Mouse (Mus musculus) induced T-regulatory cell, adult 2 months (primary cell): ENCODE data around the gene Eif4enif1.
"Not testable (repeated sequence)": the region's sequence is repeated elsewhere in the genome, so short reads cannot be mapped to it uniquely, and the experiment has no call there.

Experiments
- DNase-seq: peaks from one replicate; pipeline ENCODE4 v3.0.0-alpha.2; 2012; ENCODE audit warnings: low read depth

The Eif4enif1 gene

DNA sequence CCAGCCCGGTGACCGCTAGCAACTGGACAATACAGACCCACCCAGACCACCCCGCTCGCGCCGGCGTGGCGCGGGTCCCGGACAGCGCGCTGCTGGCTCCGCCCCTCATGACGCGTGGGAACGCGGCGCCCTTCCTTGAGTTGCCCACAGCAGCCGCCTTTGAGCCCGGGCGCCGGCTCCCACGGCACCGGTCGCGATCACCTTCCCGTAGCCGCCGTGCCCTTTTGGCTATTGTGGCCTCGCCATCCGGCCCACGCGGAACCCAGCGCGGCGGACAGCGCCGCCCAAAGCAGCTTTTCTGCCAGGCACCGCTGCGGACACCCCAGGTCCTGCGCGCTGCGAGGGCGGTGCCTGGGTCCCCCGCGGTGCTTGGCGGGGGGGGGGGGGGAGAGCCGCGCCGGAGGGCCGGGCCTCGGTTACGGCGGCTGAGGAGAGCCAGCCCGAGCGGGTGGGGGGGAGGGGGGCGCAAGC is at the start of gene Eif4enif1:
Eif4enif1 (plus strand) TSS at position 162 of the 471 bp plus-strand sequence.
- peak; percentile 94 for DNase-seq

GRCm38 (mm10) chr11:3153666-3154397 is 48.4 kb upstream of the Eif4enif1 start:
- peak; percentile 43 for DNase-seq

- not testable (repeated sequence) for DNase-seq
These were observed 45.2 kb upstream of the Eif4enif1 start for GRCm38 (mm10) chr11:3156991-3157390.

DNA sequence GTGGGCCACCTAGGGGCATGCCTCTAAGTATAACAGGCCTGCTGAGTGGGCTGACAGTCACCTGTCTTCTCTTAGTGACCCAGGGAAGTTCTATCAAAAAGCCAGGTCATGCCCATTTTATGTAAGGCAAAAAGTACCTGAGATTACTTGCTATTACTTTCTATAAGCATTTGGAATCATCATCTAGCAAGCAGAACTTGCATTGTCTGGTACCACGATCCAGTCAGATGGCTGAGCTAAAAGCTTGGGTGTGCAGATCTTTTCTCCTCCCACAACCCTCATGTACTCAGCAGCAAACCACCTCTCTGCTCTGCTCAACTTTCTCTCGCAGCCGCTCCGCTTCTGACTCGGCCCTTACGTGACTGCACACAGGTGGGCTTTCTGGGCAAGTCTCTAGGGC is 44.2 kb upstream of the Eif4enif1 start:
- DNase-seq = peak; percentile 34

DNA sequence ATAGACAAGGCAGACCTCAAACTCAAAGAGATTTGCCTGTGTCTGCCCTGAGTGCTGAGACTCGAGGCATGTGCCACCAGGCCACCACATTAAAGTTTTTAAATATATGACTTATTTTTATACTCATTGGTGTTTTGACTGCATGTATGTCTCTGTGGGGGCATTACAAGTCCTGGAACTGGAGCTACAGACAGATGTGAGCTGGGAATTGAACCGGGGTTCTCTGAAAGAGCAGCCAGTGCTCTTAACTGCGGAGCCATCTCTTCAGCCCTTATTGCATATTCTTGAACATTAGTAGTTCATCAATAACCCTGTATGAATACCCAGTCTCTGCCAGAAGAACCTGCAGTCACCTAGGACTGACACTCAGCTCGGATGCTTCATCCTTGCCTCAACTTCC is 43.4 kb upstream of the Eif4enif1 start:
- DNase-seq = not testable (repeated sequence)

GRCm38 (mm10) chr11:3161370-3161769 is 40.8 kb upstream of the Eif4enif1 start:
- peak; percentile 35 for DNase-seq

- peak; percentile 22 for DNase-seq
These were observed 39.8 kb upstream of the Eif4enif1 start for GRCm38 (mm10) chr11:3162236-3162897.

DNA sequence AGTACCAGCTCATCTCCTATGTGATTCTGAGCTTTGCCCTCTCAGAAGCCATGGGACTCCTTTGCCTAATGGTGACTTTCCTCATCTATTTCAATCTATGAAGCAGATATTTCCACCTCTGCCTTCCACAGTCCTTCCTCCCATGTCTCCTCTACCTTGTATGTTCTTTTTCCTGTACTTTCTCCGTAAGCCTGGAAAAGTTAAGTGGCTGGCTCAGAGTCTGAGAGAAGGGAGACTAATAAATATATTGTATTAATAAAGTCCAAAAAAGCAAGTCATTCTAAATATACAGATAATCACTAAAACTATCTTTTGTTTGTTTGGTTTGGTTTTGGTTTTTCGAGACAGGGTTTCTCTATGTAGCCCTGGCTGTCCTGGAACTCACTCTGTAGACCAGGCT is 39.1 kb upstream of the Eif4enif1 start:
- peak; percentile 22 for DNase-seq

DNA sequence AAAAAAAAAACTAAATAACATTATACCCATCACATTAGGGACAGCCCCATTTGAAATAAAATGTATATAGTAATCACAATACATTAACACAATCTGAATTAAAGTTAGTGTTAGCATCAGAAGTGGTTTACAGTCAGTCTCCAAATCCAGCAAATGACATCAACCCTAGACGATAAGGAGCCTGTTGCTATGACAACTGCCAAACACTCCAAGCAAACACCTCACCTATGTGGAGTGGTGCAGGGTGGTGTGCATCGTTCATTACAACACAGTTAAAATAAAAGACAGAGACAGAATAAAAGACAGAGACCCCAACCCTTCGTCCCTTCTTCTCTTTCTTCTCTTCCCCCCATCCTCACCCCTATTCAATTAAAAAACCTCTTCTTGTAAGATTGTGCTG is 38.5 kb upstream of the Eif4enif1 start:
- DNase-seq = peak; percentile 38

DNA sequence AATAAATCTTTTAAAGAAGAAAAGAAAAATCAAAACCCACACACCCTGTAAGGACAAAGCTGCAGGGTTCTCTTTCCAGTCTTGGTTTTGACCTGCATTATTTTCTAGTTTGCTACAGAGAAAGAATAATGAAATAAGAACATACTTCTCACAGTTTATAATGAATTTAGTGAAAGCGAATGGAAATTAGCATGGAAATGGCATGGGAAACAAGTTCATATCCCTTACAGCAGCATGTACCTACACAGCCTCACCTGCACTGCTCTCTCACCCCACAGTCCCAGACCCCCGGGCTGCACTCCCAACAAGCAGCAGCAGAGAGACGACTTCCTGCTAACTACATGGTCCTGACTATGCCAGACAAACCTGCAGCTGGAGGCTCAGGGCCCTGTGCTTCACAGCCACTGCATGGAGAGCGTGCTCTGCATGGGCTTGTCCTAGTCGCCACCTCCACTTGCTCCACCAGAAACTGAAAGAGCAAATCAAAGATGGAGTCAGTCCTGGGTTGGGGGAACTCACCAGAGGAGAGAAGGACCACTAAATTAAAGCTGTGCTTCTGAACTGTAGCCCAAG is 36.9 kb upstream of the Eif4enif1 start:
- DNase-seq = peak; percentile 43

- not testable (repeated sequence) for DNase-seq
These were observed 35.9 kb upstream of the Eif4enif1 start for GRCm38 (mm10) chr11:3166321-3166720.

DNA sequence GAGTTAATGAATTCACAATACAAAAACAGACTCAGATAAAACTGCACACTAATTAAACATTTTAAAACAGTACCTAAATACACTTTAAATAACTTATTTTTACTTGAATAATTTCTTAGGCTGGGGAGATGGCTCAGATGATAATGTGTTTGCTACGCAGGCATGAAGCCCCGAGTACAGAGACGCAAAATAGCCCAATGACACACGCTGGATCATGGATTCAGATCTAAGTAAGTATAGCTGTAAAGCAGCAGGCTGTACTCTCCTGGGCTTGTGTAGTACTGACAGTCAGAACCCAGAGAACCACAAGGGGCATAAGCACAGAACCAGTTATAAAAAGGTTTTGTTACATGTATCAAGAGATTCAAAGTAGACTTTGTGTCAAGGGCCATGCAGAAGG is 35.1 kb upstream of the Eif4enif1 start:
- not testable (repeated sequence) for DNase-seq

GRCm38 (mm10) chr11:3167571-3168001 is 34.6 kb upstream of the Eif4enif1 start:
- DNase-seq = not testable (repeated sequence)

- not testable (repeated sequence) for DNase-seq
These were observed 33.1 kb upstream of the Eif4enif1 start for GRCm38 (mm10) chr11:3169042-3169441.

DNA sequence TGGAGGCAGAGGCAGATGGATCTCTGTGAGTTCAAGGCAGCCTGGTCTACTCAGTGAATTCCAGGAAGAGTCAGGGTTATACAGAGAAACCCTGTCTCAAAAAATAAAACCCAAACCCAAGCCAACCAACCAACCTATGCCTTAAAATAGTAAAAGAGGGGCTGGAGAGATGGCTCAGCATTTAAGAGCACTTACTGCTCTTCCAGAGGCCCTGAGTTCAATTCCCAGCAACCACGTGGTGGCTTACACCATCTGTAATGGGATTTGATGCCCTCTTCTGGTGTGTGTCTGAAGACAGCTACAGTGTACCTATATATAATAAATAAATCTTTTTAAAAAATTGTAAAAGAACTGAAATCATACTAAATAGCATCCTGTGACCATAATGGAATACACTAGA is 30.3 kb upstream of the Eif4enif1 start:
- not testable (repeated sequence) for DNase-seq

GRCm38 (mm10) chr11:3172526-3172925 is 29.7 kb upstream of the Eif4enif1 start:
- DNase-seq = not testable (repeated sequence)

DNA sequence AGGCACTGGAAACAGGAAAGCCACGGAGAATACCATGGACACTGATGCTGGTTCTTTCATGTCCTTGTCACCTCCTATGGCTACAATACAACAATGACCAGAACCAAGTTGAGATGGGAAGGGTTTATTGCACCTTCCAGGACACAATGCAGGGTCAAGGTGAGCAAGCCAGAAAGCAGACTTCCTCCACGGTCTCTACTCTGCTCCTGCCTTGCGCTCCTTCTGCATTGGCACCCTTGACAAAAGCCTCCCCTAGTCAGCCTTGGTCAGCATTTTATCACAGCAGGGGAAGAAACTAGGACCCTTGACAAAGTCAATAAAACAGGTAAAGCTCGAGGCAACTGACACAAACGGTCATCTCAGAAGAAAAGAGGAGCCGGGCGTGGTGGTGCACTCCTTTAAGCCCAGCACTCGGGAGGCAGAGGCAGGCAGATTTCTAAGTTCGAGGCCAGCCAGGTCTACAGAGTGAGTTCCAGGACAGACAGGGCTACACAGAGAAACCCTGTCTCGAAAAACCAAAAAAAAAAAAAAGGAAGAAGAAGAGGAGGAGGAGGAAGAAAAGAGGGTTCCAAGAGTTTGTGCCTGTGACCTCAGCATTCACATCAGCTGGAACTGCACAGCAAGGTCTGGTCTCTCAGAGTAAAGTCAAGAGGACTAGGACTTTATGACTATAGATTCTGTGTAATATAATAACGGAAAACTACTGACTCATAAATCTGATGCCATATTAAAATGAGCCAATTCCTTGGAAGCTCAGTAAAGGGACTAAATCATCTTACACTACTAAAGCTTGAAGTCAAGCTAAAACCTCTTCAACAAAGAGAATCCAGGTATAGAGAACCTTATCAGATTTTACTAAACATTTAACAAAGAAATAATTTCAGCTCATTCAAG is 28.5 kb upstream of the Eif4enif1 start:
- DNase-seq = not testable (repeated sequence)

GRCm38 (mm10) chr11:3178968-3179725 is 23.0 kb upstream of the Eif4enif1 start:
- DNase-seq = not testable (repeated sequence)

GRCm38 (mm10) chr11:3179726-3180092 is 22.5 kb upstream of the Eif4enif1 start:
- DNase-seq = not testable (repeated sequence)

- DNase-seq = not testable (repeated sequence)
These were observed 21.6 kb upstream of the Eif4enif1 start for GRCm38 (mm10) chr11:3180510-3181160.
